Mouse (Mus musculus) forebrain, embryonic 10.5 days (tissue): ENCODE results near the gene Ube2q1. TPM values are rescaled to one million over a fixed set of nuclear protein-coding genes. Genes with fewer than 3 reads are reported as not detected.

Source experiments
- DNase-seq: peaks from one replicate; pipeline ENCODE4 v3.0.0-alpha.2; 2017; ENCODE audit warnings: low spot score; ENCODE audit errors: extremely low spot score
- H3K27ac ChIP-seq: fragments of 300-500 bp; sonication (generic); 2 replicates; pipeline ENCODE4 v1.5.1; 2016; ENCODE audit warnings: mild to moderate bottlenecking
- H3K27me3 ChIP-seq: fragments of 300-500 bp; sonication (generic); 2 replicates; pipeline ENCODE4 v1.6.1; 2016; ENCODE audit warnings: mild to moderate bottlenecking; ENCODE audit not compliant: poor library complexity, severe bottlenecking
- H3K36me3 ChIP-seq: fragments of 300-500 bp; sonication (generic); replicated peaks from 2 replicates; pipeline ENCODE4 v1.6.1; 2016; ENCODE audit warnings: mild to moderate bottlenecking, moderate library complexity
- H3K4me1 ChIP-seq: fragments of 300-500 bp; sonication (generic); 2 replicates; pipeline ENCODE4 v1.6.1; 2016
- H3K4me3 ChIP-seq: fragments of 300-500 bp; sonication (generic); 2 replicates; pipeline ENCODE4 v1.5.1; 2016; ENCODE audit warnings: mild to moderate bottlenecking, moderate library complexity
- H3K9me3 ChIP-seq: fragments of 300-500 bp; sonication (generic); 2 replicates; pipeline ENCODE4 v1.6.1; 2016; ENCODE audit warnings: mild to moderate bottlenecking, moderate library complexity
- WGBS: fragments of 180-500 bp; shearing (Covaris S2); methylation state at CpG from one replicate; pipeline ENCODE4 v1.1.7; 2016; 5-methylcytosine and 5-hydroxymethylcytosine counted together
- polyA plus RNA-seq: library from polyadenylated mRNA; unstranded; fragments of >200 nt; fragmentation: Nextera tagmentation; extraction: Ambion mirVana; gene quantifications from 2 replicates; pipeline ENCODE4 v1.2.1, GENCODE M21; 2016

Ube2q1 gene
- polyA plus RNA-seq, 1 experiment from 2014 or later = 12.7 TPM

- Histone ChIP-seq H3K4me3 (no peak overlapping the region), H3K9me3 (no peaks in the 10 kb centered on the region), H3K27ac (no peak overlapping the region), H3K36me3 (peaks cover 17% of the 10 kb centered on the region), H3K4me1 (peaks cover 43% of the 10 kb centered on the region), H3K27me3 (no peaks in the 10 kb centered on the region)
- no peak for DNase-seq
- WGBS = 60% methylated on average over 2 of the region's 2 CpGs
Measured at GRCm38 (mm10) chr3:89770425-89771002, 2.9 kb upstream of the Ube2q1 start.

- Histone ChIP-seq H3K36me3 (peaks cover 38% of the 10 kb centered on the region), H3K9me3 (no peaks in the 10 kb centered on the region), H3K4me1 (peaks cover 49% of the 10 kb centered on the region), H3K27me3 (no peaks in the 10 kb centered on the region), H3K4me3 (peak overlapping the region; percentile 72), H3K27ac (peak overlapping the region; percentile 99)
- WGBS = 3% methylated on average over 17 of the region's 17 CpGs
- DNase-seq = peak; percentile 87
Measured at GRCm38 (mm10) chr3:89772588-89772967, 838 bp upstream of the Ube2q1 start.

GRCm38 (mm10) chr3:89773740-89774211 lies 360 bp downstream of the Ube2q1 start:
- H3K27me3 ChIP-seq = no peaks in the 10 kb centered on the region
- peaks cover 50% of the 10 kb centered on the region for H3K36me3 ChIP-seq
- no peaks in the 10 kb centered on the region for H3K9me3 ChIP-seq
- WGBS = 0% methylated on average over 35 of the region's 37 CpGs
- peak overlapping the region; percentile 99 for H3K27ac ChIP-seq
- peak overlapping the region; percentile 72 for H3K4me3 ChIP-seq
- H3K4me1 ChIP-seq = peaks cover 49% of the 10 kb centered on the region
- DNase-seq = peak; percentile 44

- Histone ChIP-seq H3K4me1 (peaks cover 49% of the 10 kb centered on the region), H3K4me3 (peak overlapping the region; percentile 72), H3K9me3 (no peaks in the 10 kb centered on the region), H3K36me3 (peaks cover 53% of the 10 kb centered on the region), H3K27me3 (no peaks in the 10 kb centered on the region), H3K27ac (peak overlapping the region; percentile 99)
- no peak for DNase-seq
- 61% methylated on average over 15 of the region's 15 CpGs for WGBS
Measured at GRCm38 (mm10) chr3:89774236-89774960, 982 bp downstream of the Ube2q1 start.

- WGBS = 85% methylated on average over 4 of the region's 4 CpGs
- Histone ChIP-seq H3K36me3 (peaks cover 63% of the 10 kb centered on the region), H3K4me3 (no peak overlapping the region), H3K9me3 (no peaks in the 10 kb centered on the region), H3K27me3 (no peaks in the 10 kb centered on the region), H3K4me1 (peaks cover 44% of the 10 kb centered on the region), H3K27ac (no peak overlapping the region)
- DNase-seq = no peak
Measured at GRCm38 (mm10) chr3:89776001-89776400, 2.6 kb downstream of the Ube2q1 start.

GRCm38 (mm10) chr3:89780102-89780501 lies 6.7 kb downstream of the Ube2q1 start:
- Histone ChIP-seq H3K9me3 (no peaks in the 10 kb centered on the region), H3K36me3 (peaks cover 91% of the 10 kb centered on the region), H3K4me3 (no peak overlapping the region), H3K4me1 (peaks cover 18% of the 10 kb centered on the region), H3K27me3 (no peaks in the 10 kb centered on the region), H3K27ac (no peak overlapping the region)
- 89% methylated on average over 4 of the region's 4 CpGs for WGBS
- no peak for DNase-seq

GRCm38 (mm10) chr3:89781640-89782039 lies 8.2 kb downstream of the Ube2q1 start:
- peaks cover 14% of the 10 kb centered on the region for H3K4me1 ChIP-seq
- no peaks in the 10 kb centered on the region for H3K27me3 ChIP-seq
- no peak overlapping the region for H3K27ac ChIP-seq
- no peaks in the 10 kb centered on the region for H3K9me3 ChIP-seq
- no peak for DNase-seq
- H3K4me3 ChIP-seq = no peak overlapping the region
- peaks cover 75% of the 10 kb centered on the region for H3K36me3 ChIP-seq
- WGBS = 89% methylated on average over 5 of the region's 5 CpGs

GRCm38 (mm10) chr3:89784991-89785753 lies 11.8 kb downstream of the Ube2q1 start:
- H3K36me3 ChIP-seq = peaks cover 40% of the 10 kb centered on the region
- 26% methylated on average over 11 of the region's 11 CpGs for WGBS

GRCm38 (mm10) chr3:89786275-89786674 lies 12.9 kb downstream of the Ube2q1 start:
- Histone ChIP-seq H3K36me3 (peaks cover 29% of the 10 kb centered on the region), H3K9me3 (no peaks in the 10 kb centered on the region), H3K4me1 (peaks cover 23% of the 10 kb centered on the region), H3K27ac (no peak overlapping the region), H3K4me3 (no peak overlapping the region), H3K27me3 (no peaks in the 10 kb centered on the region; the same call in none of the 2 replicates)
- 83% methylated on average over 6 of the region's 6 CpGs for WGBS
- no peak for DNase-seq

More at GRCm38 (mm10) chr3:89784991-89785753, 11.8 kb downstream of the Ube2q1 start:
- Histone ChIP-seq H3K4me3 (no peak overlapping the region), H3K27ac (peak overlapping the region; percentile 32; the same call in 1 of the 2 replicates), H3K4me1 (peaks cover 23% of the 10 kb centered on the region), H3K27me3 (no peaks in the 10 kb centered on the region; the same call in none of the 2 replicates), H3K9me3 (no peaks in the 10 kb centered on the region)
- peak; percentile 42 for DNase-seq

- H3K27ac ChIP-seq = peak overlapping the region; percentile 25; the same call in 1 of the 2 replicates
- no peak for DNase-seq
- no peaks in the 10 kb centered on the region for H3K9me3 ChIP-seq
- peaks cover 4% of the 10 kb centered on the region; the same call in 1 of the 2 replicates for H3K36me3 ChIP-seq
- 78% methylated on average over 16 of the region's 16 CpGs for WGBS
- H3K4me1 ChIP-seq = peaks cover 23% of the 10 kb centered on the region
- no peak overlapping the region for H3K4me3 ChIP-seq
- H3K27me3 ChIP-seq = no peaks in the 10 kb centered on the region; the same call in none of the 2 replicates
Measured at GRCm38 (mm10) chr3:89788680-89789352, 15.4 kb downstream of the Ube2q1 start.

- Histone ChIP-seq H3K4me1 (peaks cover 6% of the 10 kb centered on the region), H3K4me3 (no peak overlapping the region), H3K27me3 (peaks cover 9% of the 10 kb centered on the region; the same call in 1 of the 2 replicates), H3K27ac (no peak overlapping the region), H3K36me3 (no peaks in the 10 kb centered on the region), H3K9me3 (no peaks in the 10 kb centered on the region)
- no peak for DNase-seq
- WGBS = 64% methylated on average over 2 of the region's 2 CpGs
Measured at GRCm38 (mm10) chr3:89794616-89795015, 21.2 kb downstream of the Ube2q1 start.

- H3K36me3 ChIP-seq = no peaks in the 10 kb centered on the region
- H3K4me3 ChIP-seq = no peak overlapping the region
- WGBS = 86% methylated on average over 5 of the region's 5 CpGs
- peaks cover 8% of the 10 kb centered on the region for H3K4me1 ChIP-seq
- no peaks in the 10 kb centered on the region for H3K9me3 ChIP-seq
- no peak overlapping the region for H3K27ac ChIP-seq
- no peak for DNase-seq
- H3K27me3 ChIP-seq = peaks cover 9% of the 10 kb centered on the region; the same call in 1 of the 2 replicates
Measured at GRCm38 (mm10) chr3:89795746-89796145, 22.3 kb downstream of the Ube2q1 start.
